Mouse (Mus musculus) myocyte (in vitro differentiated cells): ENCODE measurements around the gene Nos1.

Source experiments
- CEBPB ChIP-seq: IDR thresholded peaks from 2 replicates; pipeline ENCODE4 v1.6.1; 2011; ENCODE audit warnings: mild to moderate bottlenecking, moderate library complexity; ENCODE audit not compliant: poor library complexity, insufficient read depth, severe bottlenecking
- MAX ChIP-seq: IDR thresholded peaks from one replicate; pipeline ENCODE4 v1.6.1; 2011; ENCODE audit warnings: low read depth, mild to moderate bottlenecking, control low read depth
- MYOD1 ChIP-seq, 3 experiments: IDR thresholded peaks; one replicate each; pipeline ENCODE4 v1.6.1; 2011; ENCODE audit warnings: control low read depth in 2 of 3, low read depth in 2 of 3, mild to moderate bottlenecking in 2 of 3, moderate library complexity in 1 of 3; ENCODE audit not compliant: insufficient read length in 2 of 3, control insufficient read depth in 1 of 3
- MYOG ChIP-seq, 3 experiments: IDR thresholded peaks; one replicate each; pipeline ENCODE4 v1.6.1; 2011; ENCODE audit warnings: control low read depth in 2 of 3, low read depth in 2 of 3, mild to moderate bottlenecking in 2 of 3; ENCODE audit not compliant: insufficient read length in 2 of 3, control insufficient read depth in 1 of 3, insufficient read depth in 1 of 3
- POLR2A ChIP-seq: IDR thresholded peaks from one replicate; pipeline ENCODE4 v1.6.1; 2011; ENCODE audit warnings: low read depth, mild to moderate bottlenecking, control low read depth, moderate library complexity; ENCODE audit not compliant: insufficient read length
- POLR2AphosphoS2 ChIP-seq: IDR thresholded peaks from one replicate; pipeline ENCODE4 v1.6.1; 2011; ENCODE audit warnings: low read depth, control low read depth; ENCODE audit not compliant: insufficient read length
- SRF ChIP-seq: IDR thresholded peaks from one replicate; pipeline ENCODE4 v1.6.1; 2011; ENCODE audit warnings: low read depth; ENCODE audit not compliant: control insufficient read depth, insufficient read length
- TCF12 ChIP-seq: IDR thresholded peaks from one replicate; pipeline ENCODE4 v1.6.1; 2011; ENCODE audit warnings: mild to moderate bottlenecking, control low read depth; ENCODE audit not compliant: poor library complexity, insufficient read depth, severe bottlenecking
- TCF3 ChIP-seq: IDR thresholded peaks from one replicate; pipeline ENCODE4 v1.6.1; 2011; ENCODE audit warnings: low read depth, control low read depth; ENCODE audit not compliant: insufficient read length
- USF1 ChIP-seq: IDR thresholded peaks from one replicate; pipeline ENCODE4 v1.6.1; 2011; ENCODE audit warnings: low read depth, mild to moderate bottlenecking, control low read depth, moderate library complexity

- TF ChIP-seq POLR2AphosphoS2, result no peak
- TF ChIP-seq POLR2A, result no peak
- no peak for TF ChIP-seq TCF12
- TF ChIP-seq CEBPB, result no peak
- TF ChIP-seq MYOD1 (IDR thresholded peaks at IDR 0.05; ENCODE audit: control insufficient read depth in 1 of 3, insufficient read length in 2 of 3, low read depth in 2 of 3), result no peak
- TF ChIP-seq USF1, result no peak
- TF ChIP-seq MAX, result no peak
- no peak for TF ChIP-seq MYOG (IDR thresholded peaks at IDR 0.05; ENCODE audit: control insufficient read depth in 1 of 3, insufficient read depth in 1 of 3, insufficient read length in 2 of 3, low read depth in 2 of 3)
- TF ChIP-seq TCF3, result no peak
- TF ChIP-seq SRF, result no peak
These were observed 83.9 kb downstream of the Nos1 start for GRCm38 (mm10) chr5:117864588-117865300.
